Mouse (Mus musculus): ENCODE measurements at regions not wholly inside any gene's neighbourhood (a gene's known extent, or its start where the extent isn't known, plus 50 kb on each side); places are given as distances from the start of the nearest gene placed in this dataset.

GRCm38 (mm10) chr8:107860251-107860650 is 82.2 kb upstream of the Zfhx3 start:
- no peak for DNase-seq (ENCODE audit: low read depth, low spot score)

DNA sequence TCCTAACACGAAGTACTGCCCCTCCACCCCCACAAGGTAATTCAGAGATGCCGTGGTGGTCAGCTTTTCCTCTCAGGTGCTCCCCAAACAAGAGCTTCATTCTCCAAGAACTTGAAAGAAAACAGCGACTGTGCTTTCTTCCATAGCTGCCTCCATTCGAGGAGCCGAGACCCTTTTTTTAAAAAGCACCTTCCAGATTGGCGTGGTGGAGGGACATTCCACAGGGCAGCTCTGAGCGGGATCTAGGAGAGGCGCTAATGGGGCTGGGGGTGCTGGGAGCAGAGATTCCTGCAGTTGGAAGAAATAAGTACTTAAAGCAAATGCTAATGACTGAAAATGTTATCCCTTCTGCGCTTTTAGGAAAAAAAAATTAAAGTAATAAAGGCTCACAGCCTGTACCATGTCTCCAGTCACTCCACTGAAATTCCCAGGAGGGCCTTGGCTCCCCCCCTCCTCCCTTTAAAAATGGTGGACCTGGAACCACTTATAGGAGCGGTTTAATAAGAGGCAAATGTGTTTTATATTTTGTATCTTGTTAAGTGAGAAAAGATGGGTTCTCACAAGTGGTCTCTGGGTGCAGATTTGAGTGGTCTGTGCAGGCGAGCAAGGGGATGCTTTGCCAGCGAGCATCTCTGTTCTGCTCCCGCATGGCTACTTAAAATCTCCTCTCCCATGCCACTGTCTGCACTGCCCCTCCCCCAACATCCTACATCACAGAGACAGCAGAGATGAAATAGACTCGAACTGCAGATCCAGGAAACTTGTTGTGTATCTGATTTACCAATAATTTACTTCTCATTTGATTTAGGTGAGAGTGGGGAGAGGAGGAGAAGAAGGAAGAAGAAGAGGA is 77.4 kb upstream of the Zfhx3 start:
- no peak for DNase-seq (ENCODE audit: low read depth, low spot score)

GRCm38 (mm10) chr8:107865744-107866143 is 76.7 kb upstream of the Zfhx3 start:
- DNase-seq (ENCODE audit: low read depth, low spot score), result no peak

GRCm38 (mm10) chr8:107871718-107872117 is 70.7 kb upstream of the Zfhx3 start:
- no peak for DNase-seq (ENCODE audit: low read depth, low spot score)

DNA sequence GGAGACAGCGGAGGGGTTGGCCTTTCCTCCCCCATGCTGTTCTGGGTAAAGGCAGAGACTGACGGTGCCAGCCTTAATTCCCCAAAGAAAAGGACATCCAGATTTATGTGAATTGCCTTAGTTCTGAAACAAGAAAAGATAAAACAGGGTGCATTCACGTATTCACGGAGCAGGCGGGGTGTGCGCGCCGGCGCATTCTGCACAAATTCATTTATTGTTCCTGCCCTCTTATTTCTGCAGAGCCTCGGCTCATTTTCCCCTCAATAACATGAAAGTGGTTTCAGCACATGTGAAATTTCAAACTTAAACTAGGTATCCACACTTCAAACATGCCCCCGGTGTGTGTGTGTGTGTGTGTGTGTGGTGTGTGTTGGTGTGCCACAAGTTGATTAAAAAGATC is 70.3 kb upstream of the Zfhx3 start:
- DNase-seq (ENCODE audit: low read depth, low spot score), result no peak

- no peak for DNase-seq (ENCODE audit: low read depth, low spot score)
Measured at GRCm38 (mm10) chr8:107876455-107876854, 66.0 kb upstream of the Zfhx3 start.

DNA sequence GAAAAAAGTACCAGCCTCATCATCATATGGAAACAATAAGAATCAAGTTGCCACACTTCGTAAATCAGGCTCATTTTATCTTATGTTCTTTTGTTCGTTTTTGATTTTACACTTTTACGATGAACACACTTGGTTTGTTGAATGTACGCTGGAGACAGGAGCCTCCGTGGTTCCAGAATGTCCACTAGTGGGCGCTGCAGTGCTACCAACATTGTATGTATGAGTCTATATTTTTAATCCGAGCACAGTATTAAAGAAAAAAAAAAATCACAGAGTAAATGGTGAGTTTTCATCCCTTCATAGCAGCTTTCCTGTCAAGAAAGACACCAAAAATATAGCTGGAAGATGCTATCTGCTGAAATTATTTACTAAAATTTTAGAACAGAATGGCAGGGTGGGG is 60.6 kb upstream of the Zfhx3 start:
- peak; percentile 43 for DNase-seq (ENCODE audit: low read depth, low spot score)

DNA sequence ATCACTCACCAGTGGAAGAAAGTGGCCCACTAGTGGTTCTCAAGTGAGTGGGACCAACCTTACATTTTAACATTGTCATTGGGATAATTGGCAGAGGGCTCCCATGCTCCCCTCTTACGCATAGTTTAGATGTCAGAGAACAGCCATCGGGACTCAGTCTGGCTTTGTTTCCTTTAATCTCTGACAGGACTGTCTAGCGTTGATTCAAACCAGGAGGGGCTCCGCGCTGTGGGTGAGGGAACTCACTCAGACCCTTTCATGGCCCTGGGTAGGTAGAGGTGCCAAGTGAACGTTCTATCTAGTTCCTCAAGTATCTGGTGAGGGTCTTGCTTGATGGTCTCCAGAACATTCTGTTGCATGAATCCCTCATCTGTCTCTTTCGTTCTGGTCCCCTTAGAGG is 56.9 kb upstream of the Zfhx3 start:
- no peak for DNase-seq (ENCODE audit: low read depth, low spot score)

DNA sequence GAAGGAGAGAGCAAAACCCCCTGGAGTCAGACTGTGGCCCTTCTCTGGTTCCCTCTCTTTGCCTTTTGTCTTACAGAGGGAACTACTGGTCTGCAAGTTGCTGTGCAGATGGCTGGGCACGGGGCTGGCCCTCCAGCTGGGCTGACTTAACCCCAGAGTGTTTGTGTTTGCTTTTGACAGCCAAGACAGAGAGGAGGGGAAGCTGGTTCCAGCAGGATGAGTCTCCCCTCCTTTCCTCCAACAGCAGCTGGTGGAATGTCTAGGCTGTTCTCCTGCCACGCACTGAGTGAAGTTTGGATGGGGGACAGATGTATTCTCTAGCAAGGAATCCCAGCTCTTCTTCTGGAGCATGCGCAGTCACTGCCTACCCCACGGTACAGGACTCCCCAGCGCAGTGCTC is 56.5 kb upstream of the Zfhx3 start:
- no peak for DNase-seq (ENCODE audit: low read depth, low spot score)

DNA sequence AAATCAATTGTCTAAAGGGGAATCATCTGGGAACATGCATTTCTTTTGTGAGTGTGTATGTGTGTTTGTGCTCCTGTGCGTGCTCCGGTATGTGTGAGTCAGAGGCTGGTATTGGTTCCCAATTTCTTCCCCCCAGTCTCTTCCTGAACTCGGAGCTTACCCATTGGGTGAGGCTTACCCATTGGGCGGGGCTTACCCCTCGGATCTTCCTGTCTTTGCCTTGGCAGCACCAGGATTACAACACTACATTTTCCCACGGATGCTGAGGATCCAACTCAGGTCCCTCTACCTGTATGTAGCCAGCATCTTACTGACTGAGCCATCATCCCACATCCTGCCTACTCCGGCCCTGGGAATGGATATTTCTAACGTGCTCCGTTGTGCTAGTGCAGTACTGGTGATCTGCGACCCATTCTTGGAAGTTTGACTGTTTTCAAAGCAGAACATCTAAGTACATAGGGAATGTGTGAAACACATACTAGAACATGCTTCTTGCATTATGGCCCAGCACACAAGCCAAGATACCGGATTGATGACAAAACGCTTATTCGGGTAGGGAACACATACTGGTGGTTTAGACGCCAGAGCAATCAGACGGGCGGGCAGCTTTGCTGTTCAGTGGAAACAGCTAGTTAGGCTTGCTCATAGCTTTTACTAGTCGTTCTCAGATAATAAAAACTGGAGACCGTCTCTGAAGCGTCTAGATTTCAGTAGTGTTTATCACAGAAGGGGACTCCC is 55.8 kb upstream of the Zfhx3 start:
- no peak for DNase-seq (ENCODE audit: low read depth, low spot score)

DNA sequence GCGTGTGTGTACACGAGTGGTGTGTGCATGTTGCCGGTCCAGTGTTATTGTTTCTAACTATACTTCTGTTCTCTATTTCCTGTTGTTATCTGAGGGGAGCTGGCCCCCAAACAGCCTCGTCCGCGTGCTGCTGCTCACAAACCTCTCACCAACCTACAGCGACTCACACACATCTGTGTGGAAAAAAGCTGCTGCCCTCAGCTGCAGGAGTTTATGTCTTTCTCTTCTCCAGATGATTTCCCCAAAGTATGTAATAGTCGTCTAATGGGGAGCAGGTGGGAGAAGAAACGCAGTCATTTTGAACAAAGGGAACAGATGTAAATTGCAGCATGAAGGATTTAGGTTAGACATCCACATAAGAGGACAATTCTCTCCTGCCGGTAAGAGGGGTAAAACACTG is 55.1 kb upstream of the Zfhx3 start:
- DNase-seq (ENCODE audit: low read depth, low spot score), result no peak

DNA sequence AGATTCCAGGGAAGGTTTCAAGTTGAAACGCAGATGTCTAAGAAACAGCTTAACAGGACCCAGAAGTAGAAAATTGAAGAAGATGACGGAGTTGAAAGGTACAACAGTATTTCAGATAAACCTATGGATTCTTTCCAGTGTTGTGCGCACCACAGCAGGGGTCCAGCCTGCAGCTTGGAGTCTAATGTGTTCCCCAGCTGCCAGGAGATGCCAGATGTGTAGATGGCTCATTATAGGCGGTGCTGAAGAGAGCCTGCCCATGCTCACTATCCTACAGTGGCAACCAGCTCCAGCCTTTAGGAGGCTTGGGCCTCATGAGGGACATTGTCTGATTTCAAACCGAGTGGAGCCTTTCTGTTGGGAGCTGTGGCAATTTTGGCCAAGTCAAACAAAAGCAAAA is 51.5 kb upstream of the Zfhx3 start:
- no peak for DNase-seq (ENCODE audit: low read depth, low spot score)

All from retina, adult 2 months (tissue).